Mouse (Mus musculus) heart, adult 2 months (tissue): Measurements from ENCODE around the gene Sulf2.

Experiments
- CTCF ChIP-seq: fragments of 200-600 bp; IDR thresholded peaks from 2 replicates; pipeline ENCODE4 v1.8.1; 2022; ENCODE audit warnings: antibody characterized with exemption, mild to moderate bottlenecking, moderate library complexity
- POLR2A ChIP-seq: fragments of 200-500 bp; IDR thresholded peaks from 2 replicates; pipeline ENCODE4 v1.6.1; 2011; ENCODE audit warnings: mild to moderate bottlenecking, low read depth, low read length, control low read depth; ENCODE audit not compliant: insufficient read depth

DNA sequence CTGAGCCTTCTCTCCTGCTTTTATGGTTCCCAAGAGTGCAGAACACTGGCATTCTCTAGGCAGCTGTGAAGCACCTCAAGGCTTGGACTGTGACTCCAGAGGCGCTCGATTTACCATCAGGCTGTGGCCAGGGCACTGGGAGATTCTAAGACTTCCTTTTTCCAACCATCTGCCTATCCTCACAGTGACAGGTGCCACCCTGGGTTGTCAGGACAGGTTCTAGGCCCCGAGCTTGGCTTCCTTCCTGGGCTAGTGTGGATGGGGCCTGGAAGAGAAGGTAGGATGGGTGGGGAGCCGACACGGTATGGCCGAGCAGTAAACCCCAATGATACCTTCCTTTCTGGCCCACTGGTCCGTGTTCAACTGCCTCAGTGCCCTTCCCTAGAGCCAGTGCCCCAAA lies 9.0 kb downstream of the Sulf2 start:
- no peak for TF ChIP-seq CTCF
- no peak for TF ChIP-seq POLR2A
